Mouse (Mus musculus) leukemia stem cell, adult 10-12 weeks (primary cell): ENCODE results near the gene Atrip. TPM values are rescaled to one million over a fixed set of nuclear protein-coding genes. Genes with fewer than 3 reads are reported as not detected.

ENCODE experiments used
- polyA plus RNA-seq: library from polyadenylated mRNA; stranded (reverse); fragments of >175 nt; gene quantifications from 2 replicates; pipeline ENCODE4 v1.2.3, GENCODE M21; 2012; ENCODE audit warnings: low replicate concordance

The Atrip gene
- polyA plus RNA-seq, result 6.7 and 7.7 TPM in 2 replicates

GRCm38 (mm10) chr9:109073661-109074573 lies at the start of gene Atrip:
Atrip (minus strand) TSS chr9:109074124.

GRCm38 (mm10) chr9:109095137-109095982 lies 21.4 kb upstream of the Atrip start, which contains the start of gene Plxnb1:
Plxnb1 (plus strand) TSS chr9:109095389.

GRCm38 (mm10) chr9:109082124-109082800 lies 8.3 kb upstream of the Atrip start, which contains the start of the genes Ccdc51 and Tma7:
Ccdc51 (plus strand) TSS chr9:109082493.
Tma7 (minus strand) TSS chr9:109082587.

GRCm38 (mm10) chr9:109059136-109059903 lies 14.6 kb downstream of the Atrip start, which contains the start of gene Trex1:
Trex1 (minus strand) TSS chr9:109059734.

GRCm38 (mm10) chr9:109038086-109038895 lies 35.6 kb downstream of the Atrip start, which contains the start of gene Shisa5:
Shisa5 (plus strand) TSS chr9:109038565.

Other genes with a start within 250 kb of the Atrip start
- 0.09 and 0.69 TPM in 2 replicates for gene Celsr3, start 247.8 kb downstream of the Atrip start, polyA plus RNA-seq
- gene Slc26a6, start 220.8 kb downstream of the Atrip start, polyA plus RNA-seq, result 5.3 and 8.4 TPM in 2 replicates
- gene Tmem89, start 159.5 kb downstream of the Atrip start, polyA plus RNA-seq, result not detected in 2 replicates
- gene Uqcrc1, start 137.5 kb downstream of the Atrip start, polyA plus RNA-seq, result 422 and 705 TPM in 2 replicates
- gene Col7a1, start 120.5 kb downstream of the Atrip start, polyA plus RNA-seq, result 1.0 and 1.1 TPM in 2 replicates
- not detected in 2 replicates for gene Ucn2, start 88.1 kb downstream of the Atrip start, polyA plus RNA-seq
- gene Pfkfb4, start 82.3 kb downstream of the Atrip start, polyA plus RNA-seq, result 1.0 and 2.1 TPM in 2 replicates
- gene Shisa5, start 35.6 kb downstream of the Atrip start, polyA plus RNA-seq, result 2,043 and 2,626 TPM in 2 replicates
- 14.6 and 37.0 TPM in 2 replicates for gene Trex1, start 14.4 kb downstream of the Atrip start, polyA plus RNA-seq
- 3.2 and 8.2 TPM in 2 replicates for gene Ccdc51, start 8.4 kb upstream of the Atrip start, polyA plus RNA-seq
- 89.1 and 139 TPM in 2 replicates for gene Tma7, start 8.5 kb upstream of the Atrip start, polyA plus RNA-seq
- gene Plxnb1, start 21.3 kb upstream of the Atrip start, polyA plus RNA-seq, result 0.17 and 0.63 TPM in 2 replicates
- not detected in 2 replicates for gene Fbxw21, start 87.9 kb upstream of the Atrip start, polyA plus RNA-seq
- gene Fbxw13, start 121.9 kb upstream of the Atrip start, polyA plus RNA-seq, result not detected in 2 replicates
- gene Fbxw20, start 160.6 kb upstream of the Atrip start, polyA plus RNA-seq, result not detected in 2 replicates
- gene Fbxw14, start 213.6 kb upstream of the Atrip start, polyA plus RNA-seq, result not detected in 2 replicates